Mouse (Mus musculus) adrenal gland, adult (tissue): ENCODE results near the gene Pfkfb4.

Experiments used
- DNase-seq, 2 experiments: peaks; one replicate each; pipeline ENCODE4 v3.0.0; 2022 to 2023; ENCODE audit warnings: low spot score in 1 of 2; ENCODE audit not compliant: inconsistent age in 2 of 2

Pfkfb4 gene

DNA sequence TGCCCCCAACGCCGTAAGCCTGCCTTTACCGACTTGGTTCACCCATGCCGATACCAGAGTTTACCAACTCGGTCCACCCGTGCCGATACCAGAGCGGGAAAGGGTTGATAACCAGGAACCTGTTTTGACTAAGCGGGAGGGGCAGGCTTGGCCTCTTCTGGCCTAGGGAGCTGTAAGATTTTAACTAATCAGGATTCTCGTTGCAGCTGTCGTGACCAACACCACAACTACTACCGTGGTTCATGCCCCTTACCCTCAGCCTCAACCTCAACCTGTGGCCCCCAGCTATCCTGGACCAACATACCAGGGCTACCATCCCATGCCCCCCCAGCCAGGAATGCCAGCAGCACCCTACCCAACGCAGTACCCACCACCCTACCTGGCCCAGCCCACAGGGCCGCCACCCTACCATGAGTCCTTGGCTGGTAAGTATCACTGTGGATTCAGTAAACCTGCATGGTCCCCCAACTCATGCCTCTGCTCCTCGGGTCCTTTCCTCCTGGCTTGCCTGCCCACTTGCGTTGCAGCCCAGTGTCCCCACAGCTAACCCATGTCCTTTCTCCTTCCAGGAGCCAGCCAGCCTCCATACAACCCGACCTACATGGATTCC, 64.6 kb downstream of the Pfkfb4 start:
- DNase-seq, result peak in 1 of 2 experiments; percentile 39

GRCm38 (mm10) chr9:109056916-109057315, 65.3 kb downstream of the Pfkfb4 start:
- peak; percentile 18 to 38 for DNase-seq

- DNase-seq, result peak in 1 of 2 experiments; percentile 47
These were observed 66.0 kb downstream of the Pfkfb4 start for GRCm38 (mm10) chr9:109057543-109057942.

DNA sequence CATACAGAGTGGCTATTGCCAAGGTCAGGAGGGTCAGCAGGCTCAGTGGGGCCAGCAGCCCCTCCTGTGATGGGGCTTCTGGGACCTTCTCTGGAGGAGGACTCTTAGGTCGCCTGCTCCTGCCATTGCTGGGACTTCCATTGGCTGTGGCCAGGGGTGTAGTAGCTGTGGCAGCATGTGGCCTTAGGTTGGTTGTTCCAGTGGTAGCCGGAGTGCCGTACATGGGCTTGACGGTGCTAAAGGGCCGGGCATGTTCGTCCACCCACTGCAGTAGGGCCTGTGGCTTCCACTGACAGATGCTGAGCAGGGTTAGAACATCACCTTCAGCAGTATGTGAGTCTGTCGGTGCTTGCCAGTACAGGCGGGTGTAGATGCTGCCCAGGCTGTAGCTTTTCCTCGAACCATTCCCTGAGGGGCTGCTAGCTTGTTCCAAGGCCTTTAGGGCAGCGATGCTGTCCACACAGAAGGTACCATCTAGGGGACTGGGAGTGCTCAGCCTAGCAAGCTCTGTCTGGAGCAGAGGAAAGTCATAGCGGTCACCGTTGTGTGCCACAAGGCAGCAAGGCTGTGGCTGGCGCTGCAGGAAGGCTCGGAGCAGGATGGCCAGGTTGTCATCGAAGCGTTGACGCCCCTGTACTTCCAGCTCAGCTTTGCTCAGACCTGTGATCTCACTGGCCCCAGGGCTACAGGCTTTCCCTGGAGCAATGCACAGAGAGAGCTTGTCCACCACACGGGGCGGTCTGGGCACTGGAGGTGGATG, 66.6 kb downstream of the Pfkfb4 start:
- peak; percentile 49 to 51 for DNase-seq

DNA sequence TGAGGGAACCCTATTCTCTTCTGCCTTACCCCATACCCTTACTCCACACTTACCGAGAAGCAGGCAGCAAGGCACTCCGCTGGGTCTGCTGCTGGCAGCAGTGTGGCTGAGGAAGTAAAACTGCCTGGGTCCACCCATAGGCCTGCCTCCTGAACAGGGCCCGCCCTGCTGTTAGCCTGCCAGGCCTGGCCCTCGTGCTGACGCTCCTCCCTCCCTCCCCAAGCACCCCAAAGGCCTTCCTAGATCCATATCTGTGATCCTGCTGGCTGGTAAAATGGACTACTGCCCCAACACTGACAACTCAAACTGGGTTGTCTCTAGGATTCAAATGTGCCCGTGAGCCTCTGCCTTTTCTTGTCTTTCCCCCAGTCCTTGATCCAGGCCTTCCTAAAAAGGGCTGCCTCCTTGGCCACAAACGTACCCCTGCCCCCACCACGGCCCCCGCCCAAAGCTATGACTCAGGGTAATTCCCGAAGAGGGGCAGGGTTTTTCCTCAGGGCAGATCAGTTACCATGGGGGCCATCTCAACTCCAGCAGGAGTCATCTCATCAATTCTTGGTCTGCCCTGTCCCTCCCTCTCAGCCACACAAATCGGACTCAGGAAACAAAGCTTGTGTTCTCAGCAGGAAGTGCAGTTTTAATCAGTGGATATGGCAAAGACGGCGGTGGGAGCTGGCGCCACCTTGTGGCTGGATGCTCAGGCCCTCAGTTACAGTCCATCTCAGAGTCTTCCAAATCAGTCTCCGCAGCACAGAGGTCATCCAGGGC, 67.7 kb downstream of the Pfkfb4 start, which contains the start of gene Trex1:
Gene Trex1, minus strand, starts transcription at position 599 of the 768 bp plus-strand sequence.
- DNase-seq, result peak; percentile 95 to 97

DNA sequence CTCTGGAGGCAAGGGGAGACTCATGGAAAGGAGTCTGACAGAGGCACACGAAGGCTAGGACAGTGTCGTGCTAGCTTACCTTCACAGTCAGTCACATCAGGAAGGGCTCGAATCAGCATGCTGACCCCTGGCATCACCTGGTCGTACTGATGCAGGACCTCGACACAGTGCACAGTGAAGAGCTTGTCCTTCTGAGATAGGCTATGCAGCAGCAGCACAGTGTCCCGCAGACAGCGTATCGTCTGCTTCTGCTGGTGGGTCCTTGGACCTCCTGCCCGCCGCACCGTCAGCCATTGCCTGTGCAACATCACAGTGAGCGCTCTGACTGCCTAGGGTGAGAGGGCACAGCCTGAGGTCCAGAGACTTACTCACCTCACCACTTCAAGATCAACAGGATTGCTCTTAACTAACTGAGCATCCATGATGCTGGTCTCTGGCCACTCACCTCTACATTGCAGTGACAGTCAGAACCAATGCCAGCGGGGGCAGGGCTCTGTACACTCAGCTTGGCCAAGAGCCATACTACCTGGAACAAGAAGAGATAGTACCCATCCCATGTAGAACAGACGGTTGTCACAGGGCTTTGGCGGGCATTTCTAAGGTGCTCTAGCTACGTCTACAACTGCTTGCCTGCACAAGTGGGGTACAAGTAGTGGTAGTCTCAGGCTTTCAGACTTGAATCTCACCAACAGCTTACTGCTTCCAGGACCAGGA, 68.8 kb downstream of the Pfkfb4 start:
- peak in 1 of 2 experiments; percentile 42 for DNase-seq

DNA sequence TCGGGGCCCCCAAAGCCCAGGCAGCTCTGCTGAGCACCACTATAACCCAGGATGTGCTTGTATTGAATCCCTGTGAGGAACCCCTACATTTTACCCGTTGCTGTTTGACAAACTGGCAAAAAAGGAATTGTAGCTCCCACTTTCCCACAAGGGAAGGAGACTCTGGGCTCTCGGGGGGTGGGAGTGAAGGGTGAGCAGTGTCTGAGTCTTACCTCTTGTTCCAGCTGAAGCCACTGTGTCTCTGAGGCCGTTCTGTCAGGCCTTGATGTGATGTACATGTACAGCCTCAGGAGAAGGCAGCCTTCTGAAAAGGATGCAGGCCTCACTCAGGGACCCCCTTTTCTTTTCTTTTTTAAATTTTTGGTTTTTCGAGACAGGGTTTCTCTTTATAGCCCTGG, 69.3 kb downstream of the Pfkfb4 start:
- peak in 1 of 2 experiments; percentile 12 for DNase-seq

DNA sequence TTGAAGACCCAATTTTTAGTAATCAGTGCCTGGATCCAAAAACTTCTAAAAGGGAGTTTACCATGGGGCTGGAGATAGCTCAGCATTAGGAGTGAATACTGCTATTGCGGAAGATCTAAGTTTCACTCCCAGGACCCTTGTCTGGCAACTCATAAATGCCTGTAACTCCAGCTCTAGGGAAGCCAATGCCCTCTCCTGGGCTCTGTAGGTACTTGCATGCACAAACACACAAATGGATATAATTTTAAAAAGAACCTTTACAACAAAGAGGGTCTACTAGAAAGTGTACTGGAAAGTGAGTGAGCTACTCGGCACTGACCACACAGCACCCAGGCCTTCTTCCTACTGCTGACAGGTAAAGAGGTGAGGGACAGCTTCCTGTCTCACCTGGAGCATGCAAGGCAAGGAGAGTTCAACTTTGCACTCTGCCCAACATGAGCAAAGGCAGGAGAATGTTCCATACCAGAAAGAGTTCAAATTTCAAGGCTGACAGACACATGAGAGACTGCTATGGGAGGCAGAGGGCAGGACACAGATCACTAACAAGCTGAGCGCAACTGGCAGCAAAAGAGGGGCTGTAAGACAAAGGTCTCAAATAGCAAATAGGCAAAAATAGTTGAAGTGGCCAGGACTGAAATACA, 76.6 kb downstream of the Pfkfb4 start:
- DNase-seq, result no peak

GRCm38 (mm10) chr9:109073661-109074573, 82.3 kb downstream of the Pfkfb4 start, which contains the start of gene Atrip:
Gene Atrip (minus strand): TSS chr9:109074124.
- peak; percentile 93 to 97 for DNase-seq

GRCm38 (mm10) chr9:109080516-109080915, 88.9 kb downstream of the Pfkfb4 start:
- DNase-seq, result peak in 1 of 2 experiments; percentile 46

- DNase-seq, result no peak
These were observed 90.2 kb downstream of the Pfkfb4 start for GRCm38 (mm10) chr9:109081749-109082123.
